ENCODE assay signal across 23 mouse cellular contexts in the genomic region with DNA sequence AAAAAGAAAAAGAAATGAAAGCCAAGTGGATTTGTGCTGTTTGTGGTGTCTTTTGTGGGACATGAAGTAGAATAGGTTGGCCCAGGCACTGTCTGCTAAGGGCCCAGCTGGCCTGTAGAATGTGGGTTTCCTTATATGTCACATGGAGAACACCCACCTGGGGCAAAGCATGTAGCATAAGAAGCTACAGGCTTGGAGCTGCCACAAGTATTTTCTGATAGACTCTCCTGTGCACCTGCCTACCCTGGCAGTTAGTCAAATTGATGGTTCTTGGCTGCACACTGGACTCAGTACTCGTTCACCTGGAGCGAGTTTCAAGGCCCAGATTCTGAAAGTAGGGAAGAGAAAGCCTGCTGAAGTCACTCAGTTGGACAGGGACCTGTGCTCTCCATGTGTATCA. TPM values are rescaled to one million over a fixed set of nuclear protein-coding genes. Genes with fewer than 3 reads are reported as not detected.
A peak's percentile ranks its signal among the peaks of the same experiment; 100 is the strongest.
DNase-seq lines count a peak whose midpoint lies in the region; ATAC-seq and TF ChIP-seq lines count a peak whose summit lies in the region.
"Had no signal": no experiment of that assay in that cellular context is flagged by ENCODE, and none has a peak within 500 bp of the region (broad histone marks: within the 10 kb centered on the region; RNA-seq: fewer than 3 reads in every experiment).

No protein-coding gene starts in this region.

- intact Hi-C loops in left cerebral cortex, adult 2 months (cut with DNase I) = loop anchor here (10.0 kb wide), 1 partner anchor 491 kb away; the partner anchor contains the start of gene Mrtfa
- intact Hi-C loops in left cerebral cortex, postnatal 10 days (cut with DNase I) = loop anchor here (5.0 to 10.0 kb wide), 4 partner anchors 361 to 616 kb away; partner anchors contain the start of genes Cacna1i and Mrtfa

- ATAC-seq in erythroblast, adult 5-6 weeks (replicated peaks; ENCODE audit: low FRiP score, poor library complexity, severe bottlenecking) = no peak

- 0 out of 2 replicates have a peak overlapping the region, but pooled peaks have one; percentile 24 for H3K27ac ChIP-seq in left cerebral cortex, adult 2 months
- H3K27ac ChIP-seq: forebrain, embryonic 12.5 days; heart, embryonic 15.5 days; limb, embryonic 13.5 days; lung, embryonic 15.5 days; midbrain, embryonic 10.5 days; neural tube, embryonic 13.5 days; stomach, embryonic 15.5 days had no signal

- no peak overlapping the region for H3K4me3 ChIP-seq in left cerebral cortex, adult 2 months
- H3K4me3 ChIP-seq: erythroblast, embryonic 14.5 days; forebrain, embryonic 12.5 days; heart, embryonic 15.5 days; limb, embryonic 13.5 days; lung, embryonic 15.5 days; midbrain, embryonic 10.5 days; myocyte; neural tube, embryonic 13.5 days; stomach, embryonic 15.5 days had no signal

- no peak for TF ChIP-seq CTCF in left cerebral cortex, adult 2 months (IDR thresholded peaks at IDR 0.05)

- peak; percentile 51 for DNase-seq in cerebellum, adult 9-11 months
- no peak for DNase-seq in cerebellum, adult 11 months
- DNase-seq in left cerebral cortex, adult 2 months (ENCODE audit: extremely low spot score in 1 of 2, low spot score in 2 of 2) = no peak
- DNase-seq in left cerebral cortex, postnatal 10 days (ENCODE audit: extremely low spot score in 1 of 2, low spot score in 2 of 2) = no peak
- DNase-seq in A20 (ENCODE audit: low read depth, low spot score) = peak; percentile 18
- DNase-seq in naive thymus-derived CD4-positive, alpha-beta T cell, adult 2 months (ENCODE audit: low read depth) = peak; percentile 21
- DNase-seq in gastrocnemius, postnatal 4 days (ENCODE audit: low spot score in 2 of 2) = no peak
- DNase-seq: adrenal gland, postnatal 14 days; gastrocnemius, postnatal 10 days; kidney, adult 2 months; kidney, postnatal 36 days; layer of hippocampus, postnatal 36 days; right cerebral cortex, postnatal 14 days had no signal

RNA-seq across cellular contexts. Expression of gene Tnrc6b, which starts 7.6 kb away (rescaled TPM):
- 100 to 1,000 TPM; 118 to 120 TPM for total RNA-seq in left cerebral cortex, adult 2 months (2021)
- 100 to 1,000 TPM; 127 to 130 TPM for total RNA-seq in left cerebral cortex, postnatal 10 days (2021)
- 10 to 100 TPM; 80.8 to 81.1 TPM for total RNA-seq in gastrocnemius, postnatal 4 days (2021)
- total RNA-seq in erythroblast, adult 5-6 weeks (2015; ENCODE audit: low replicate concordance) = 138 and 146 TPM in 2 replicates
- total RNA-seq in erythroblast, adult 5-6 weeks (2017; ENCODE audit: low replicate concordance) = 214 and 245 TPM in 2 replicates

RNA-seq across cellular contexts. Expression of gene Fam83f, which starts 31.8 kb away (rescaled TPM):
- under 1 TPM; 0.26 to 0.54 TPM for total RNA-seq in left cerebral cortex, adult 2 months (2021)
- total RNA-seq in left cerebral cortex, postnatal 10 days (2021) = under 1 TPM; 0.54 to 0.57 TPM
- total RNA-seq in gastrocnemius, postnatal 4 days (2021) = under 1 TPM; 0.70 to 0.93 TPM
- total RNA-seq in erythroblast, adult 5-6 weeks (2015; ENCODE audit: low replicate concordance) = not detected in 2 replicates
- 0.98 TPM in 1 of 2 replicates, not detected in the other for total RNA-seq in erythroblast, adult 5-6 weeks (2017; ENCODE audit: low replicate concordance)
- total RNA-seq: layer of hippocampus, postnatal 36 days had no signal

Comparison
In these comparisons a context has a peak if more than half of its experiments do, and no peak if none do; other contexts are left out.
1. DNase-seq: peak in cerebellum, adult 9-11 months (single experiment), A20 (single experiment) and naive thymus-derived CD4-positive, alpha-beta T cell, adult 2 months (single experiment); none in cerebellum, adult 11 months (single experiment), left cerebral cortex, adult 2 months (0 of 2), left cerebral cortex, postnatal 10 days (0 of 2) and gastrocnemius, postnatal 4 days (0 of 2).